Mouse (Mus musculus): ENCODE measurements at regions not wholly inside any gene's neighbourhood (a gene's known extent, or its start where the extent isn't known, plus 50 kb on each side); places are given as distances from the start of the nearest gene placed in this dataset.
A peak's percentile ranks its signal among the peaks of the same experiment; 100 is the strongest.

- DNase-seq (ENCODE audit: low spot score in 2 of 2) = peak; percentile 18 to 44
Measured at GRCm38 (mm10) chr15:61411821-61412220, 489.0 kb upstream of the A1bg start.

GRCm38 (mm10) chr15:61410789-61411188 lies 488.0 kb upstream of the A1bg start:
- no peak for DNase-seq (ENCODE audit: low spot score in 2 of 2)

GRCm38 (mm10) chr15:61408621-61409020 lies 485.8 kb upstream of the A1bg start:
- DNase-seq (ENCODE audit: low spot score in 2 of 2) = peak; percentile 6 to 24

GRCm38 (mm10) chr15:61400720-61401119 lies 477.9 kb upstream of the A1bg start:
- peak; percentile 16 to 32 for DNase-seq (ENCODE audit: low spot score in 2 of 2)

- DNase-seq (ENCODE audit: low spot score in 2 of 2) = no peak
Measured at GRCm38 (mm10) chr15:61399971-61400370, 477.2 kb upstream of the A1bg start.

GRCm38 (mm10) chr15:61398829-61399228 lies 476.0 kb upstream of the A1bg start:
- DNase-seq (ENCODE audit: low spot score in 2 of 2) = no peak

GRCm38 (mm10) chr15:61397061-61397460 lies 474.2 kb upstream of the A1bg start:
- no peak for DNase-seq (ENCODE audit: low spot score in 2 of 2)

GRCm38 (mm10) chr15:61395296-61395826 lies 472.5 kb upstream of the A1bg start:
- DNase-seq (ENCODE audit: low spot score in 2 of 2) = no peak

GRCm38 (mm10) chr15:61380666-61381065 lies 457.9 kb upstream of the A1bg start:
- DNase-seq (ENCODE audit: low spot score in 2 of 2) = no peak

- no peak for DNase-seq (ENCODE audit: low spot score in 2 of 2)
Measured at GRCm38 (mm10) chr15:61366276-61366675, 443.5 kb upstream of the A1bg start.

- DNase-seq (ENCODE audit: low spot score in 2 of 2) = no peak
Measured at GRCm38 (mm10) chr15:61365511-61365910, 442.7 kb upstream of the A1bg start.

GRCm38 (mm10) chr15:61364461-61364860 lies 441.6 kb upstream of the A1bg start:
- DNase-seq (ENCODE audit: low spot score in 2 of 2) = no peak

GRCm38 (mm10) chr15:61361254-61361653 lies 438.4 kb upstream of the A1bg start:
- no peak for DNase-seq (ENCODE audit: low spot score in 2 of 2)

GRCm38 (mm10) chr15:61355344-61355743 lies 432.5 kb upstream of the A1bg start:
- DNase-seq (ENCODE audit: low spot score in 2 of 2) = no peak

- no peak for DNase-seq (ENCODE audit: low spot score in 2 of 2)
Measured at GRCm38 (mm10) chr15:61351729-61352342, 429.0 kb upstream of the A1bg start.

- no peak for DNase-seq (ENCODE audit: low spot score in 2 of 2)
Measured at GRCm38 (mm10) chr15:61345101-61345500, 422.3 kb upstream of the A1bg start.

- DNase-seq (ENCODE audit: low spot score in 2 of 2) = no peak
Measured at GRCm38 (mm10) chr15:61342618-61343017, 419.8 kb upstream of the A1bg start.

GRCm38 (mm10) chr15:61327925-61328324 lies 405.1 kb upstream of the A1bg start:
- DNase-seq (ENCODE audit: low spot score in 2 of 2) = no peak

GRCm38 (mm10) chr15:61322243-61322642 lies 399.4 kb upstream of the A1bg start:
- DNase-seq (ENCODE audit: low spot score in 2 of 2) = no peak

- DNase-seq (ENCODE audit: low spot score in 2 of 2) = no peak
Measured at GRCm38 (mm10) chr15:61309452-61310165, 386.8 kb upstream of the A1bg start.

- no peak for DNase-seq (ENCODE audit: low spot score in 2 of 2)
Measured at GRCm38 (mm10) chr15:61308936-61309335, 386.1 kb upstream of the A1bg start.

- no peak for DNase-seq (ENCODE audit: low spot score in 2 of 2)
Measured at GRCm38 (mm10) chr15:61304546-61304945, 381.7 kb upstream of the A1bg start.

GRCm38 (mm10) chr15:61299796-61300195 lies 377.0 kb upstream of the A1bg start:
- DNase-seq (ENCODE audit: low spot score in 2 of 2) = no peak

Measured in spleen, postnatal 36 days (tissue).